Mouse (Mus musculus) cerebellum, adult 9-10 months (tissue): ENCODE results near the gene Prkch.

Experiments used
- DNase-seq: peaks from one replicate; pipeline ENCODE4 v3.0.0; 2022

Gene Prkch

GRCm38 (mm10) chr12:73686456-73686855, 101.9 kb downstream of the Prkch start:
- no peak for DNase-seq

GRCm38 (mm10) chr12:73687077-73688035, 102.8 kb downstream of the Prkch start:
- no peak for DNase-seq

GRCm38 (mm10) chr12:73692321-73692720, 107.7 kb downstream of the Prkch start:
- DNase-seq = no peak

GRCm38 (mm10) chr12:73693347-73693746, 108.8 kb downstream of the Prkch start:
- DNase-seq = peak; percentile 34

GRCm38 (mm10) chr12:73694690-73695089, 110.1 kb downstream of the Prkch start:
- DNase-seq = no peak

GRCm38 (mm10) chr12:73695110-73695509, 110.5 kb downstream of the Prkch start:
- no peak for DNase-seq

- no peak for DNase-seq
These were observed 111.5 kb downstream of the Prkch start for GRCm38 (mm10) chr12:73696084-73696483.

- no peak for DNase-seq
These were observed 112.3 kb downstream of the Prkch start for GRCm38 (mm10) chr12:73696946-73697345.

GRCm38 (mm10) chr12:73698436-73698835, 113.8 kb downstream of the Prkch start:
- no peak for DNase-seq

GRCm38 (mm10) chr12:73698841-73699240, 114.2 kb downstream of the Prkch start:
- DNase-seq = no peak

GRCm38 (mm10) chr12:73699471-73700186, 115.0 kb downstream of the Prkch start:
- DNase-seq = no peak

GRCm38 (mm10) chr12:73700544-73701069, 116.0 kb downstream of the Prkch start:
- no peak for DNase-seq

GRCm38 (mm10) chr12:73701999-73702398, 117.4 kb downstream of the Prkch start:
- DNase-seq = no peak

GRCm38 (mm10) chr12:73704382-73704781, 119.8 kb downstream of the Prkch start:
- no peak for DNase-seq

- DNase-seq = peak; percentile 79
These were observed 120.6 kb downstream of the Prkch start for GRCm38 (mm10) chr12:73705097-73705690.

GRCm38 (mm10) chr12:73708498-73708897, 123.9 kb downstream of the Prkch start:
- DNase-seq = no peak

- peak; percentile 82 for DNase-seq
These were observed 124.3 kb downstream of the Prkch start for GRCm38 (mm10) chr12:73708920-73709319.

GRCm38 (mm10) chr12:73710846-73711245, 126.2 kb downstream of the Prkch start:
- DNase-seq = no peak

- no peak for DNase-seq
These were observed 127.5 kb downstream of the Prkch start for GRCm38 (mm10) chr12:73712122-73712521.

- no peak for DNase-seq
These were observed 130.0 kb downstream of the Prkch start for GRCm38 (mm10) chr12:73714589-73714988.

GRCm38 (mm10) chr12:73715331-73715730, 130.7 kb downstream of the Prkch start:
- no peak for DNase-seq

GRCm38 (mm10) chr12:73715954-73716731, 131.5 kb downstream of the Prkch start:
- DNase-seq = no peak
